Mouse (Mus musculus) NIH3T3 (cell line): ENCODE data around the gene Ceacam18.
"Not testable (repeated sequence)": the region's sequence is repeated elsewhere in the genome, so short reads cannot be mapped to it uniquely, and the experiment has no call there.

ENCODE experiments used
- DNase-seq: peaks from one replicate; pipeline ENCODE4 v3.0.0-alpha.2; 2012; ENCODE audit warnings: low read depth

The Ceacam18 gene

GRCm38 (mm10) chr7:43634500-43634899 is at the start of gene Ceacam18:
Gene Ceacam18 (plus strand): TSS chr7:43634707.
- no peak for DNase-seq

GRCm38 (mm10) chr7:43584790-43585189 is 49.7 kb upstream of the Ceacam18 start:
- peak; percentile 27 for DNase-seq

- DNase-seq, result peak; percentile 33
These were observed 32.6 kb upstream of the Ceacam18 start for GRCm38 (mm10) chr7:43601884-43602283.

DNA sequence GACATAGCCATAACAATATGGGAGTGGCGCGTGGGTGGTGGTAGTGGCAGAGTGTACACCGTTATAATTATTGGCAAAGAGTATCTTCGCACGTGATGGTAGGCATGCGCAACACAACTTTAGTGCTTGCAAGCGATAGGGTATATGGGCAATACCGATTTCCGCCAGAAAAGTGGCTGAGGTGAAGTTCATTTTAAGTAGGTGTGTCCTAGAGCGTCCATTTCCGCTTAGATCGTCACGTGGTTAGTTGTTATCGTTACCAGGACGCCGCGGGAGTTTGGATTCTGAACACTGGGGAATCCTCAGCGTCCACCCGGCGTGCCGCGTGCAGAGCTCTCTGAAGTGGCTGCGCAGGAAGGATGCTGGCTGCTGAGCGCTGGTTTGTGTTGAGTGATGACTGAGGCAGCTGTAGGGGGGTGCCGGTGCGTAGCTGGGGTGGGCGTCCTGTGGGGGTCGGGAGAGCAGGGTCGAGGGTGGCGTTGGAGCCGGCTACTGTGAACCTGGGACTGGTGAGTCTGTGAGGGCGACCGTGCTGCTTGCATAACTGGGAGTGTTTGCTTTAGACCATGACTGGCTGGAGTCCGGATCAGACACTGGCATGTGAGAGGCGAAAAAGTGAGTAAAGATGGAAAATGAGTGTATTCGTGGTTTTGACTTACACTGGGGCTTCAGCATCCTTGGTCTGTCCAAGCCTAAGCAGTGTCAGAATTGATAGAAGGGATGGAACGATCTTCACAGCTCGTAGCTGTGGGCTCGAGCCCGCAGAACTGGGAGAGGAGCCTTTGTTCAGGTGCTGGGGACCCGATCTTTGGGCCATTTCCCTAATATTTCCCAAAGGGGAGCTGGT is 27.4 kb upstream of the Ceacam18 start, which contains the start of gene Zfp819:
Gene Zfp819 (plus strand): TSS at position 274 of the 847 bp plus-strand sequence.
- DNase-seq, result no peak

DNA sequence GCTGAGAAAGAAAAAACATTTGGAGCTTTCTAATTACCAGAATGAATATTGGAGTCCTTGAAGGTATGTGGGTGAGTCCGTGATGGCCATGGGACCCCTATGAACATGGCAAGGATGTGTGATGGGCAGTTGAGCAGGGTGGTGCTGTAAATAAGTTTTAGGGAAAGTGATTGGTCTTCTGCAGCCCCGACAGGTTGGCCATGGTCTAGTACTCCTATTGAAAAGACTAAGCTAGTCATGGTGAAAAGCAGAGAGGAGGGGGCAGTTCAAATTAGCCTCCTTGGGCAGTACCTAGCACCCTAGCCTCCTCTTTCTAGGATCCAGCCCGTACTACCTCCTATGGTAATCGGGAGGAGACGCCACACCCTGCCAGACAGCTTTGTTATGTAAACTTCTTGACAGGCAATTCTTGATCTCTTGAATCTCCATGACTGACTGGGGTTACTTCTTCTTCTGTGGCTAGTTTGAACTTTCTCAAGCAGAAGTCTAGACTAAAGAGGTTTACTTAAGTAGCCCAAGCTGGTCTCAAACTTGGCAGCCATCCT is 26.7 kb upstream of the Ceacam18 start:
- no peak for DNase-seq

DNA sequence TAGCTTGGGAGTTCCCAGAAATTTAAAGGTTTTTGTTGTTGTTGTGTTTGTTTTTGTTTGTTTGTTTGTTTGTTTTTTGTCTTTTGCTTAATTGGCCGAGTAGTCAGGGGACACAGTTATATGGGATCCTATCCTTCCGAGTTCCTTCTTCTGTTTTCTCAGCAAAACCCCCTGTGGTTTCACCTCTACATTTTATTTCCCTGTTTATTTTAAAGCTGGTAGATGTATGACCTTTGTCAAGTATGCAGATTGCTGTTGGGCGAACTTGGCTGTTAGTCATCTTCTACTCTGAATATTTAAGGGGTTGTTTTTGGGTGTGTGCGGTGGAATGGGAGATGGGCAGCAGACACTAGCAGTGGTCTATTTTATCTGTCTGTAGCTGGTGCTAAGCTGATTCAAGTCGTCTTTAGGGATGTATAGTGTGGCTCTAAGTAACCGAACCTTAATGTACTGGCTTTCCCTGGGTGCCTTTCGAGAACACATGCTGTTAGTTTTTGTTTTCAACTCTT is 26.1 kb upstream of the Ceacam18 start:
- DNase-seq, result no peak

DNA sequence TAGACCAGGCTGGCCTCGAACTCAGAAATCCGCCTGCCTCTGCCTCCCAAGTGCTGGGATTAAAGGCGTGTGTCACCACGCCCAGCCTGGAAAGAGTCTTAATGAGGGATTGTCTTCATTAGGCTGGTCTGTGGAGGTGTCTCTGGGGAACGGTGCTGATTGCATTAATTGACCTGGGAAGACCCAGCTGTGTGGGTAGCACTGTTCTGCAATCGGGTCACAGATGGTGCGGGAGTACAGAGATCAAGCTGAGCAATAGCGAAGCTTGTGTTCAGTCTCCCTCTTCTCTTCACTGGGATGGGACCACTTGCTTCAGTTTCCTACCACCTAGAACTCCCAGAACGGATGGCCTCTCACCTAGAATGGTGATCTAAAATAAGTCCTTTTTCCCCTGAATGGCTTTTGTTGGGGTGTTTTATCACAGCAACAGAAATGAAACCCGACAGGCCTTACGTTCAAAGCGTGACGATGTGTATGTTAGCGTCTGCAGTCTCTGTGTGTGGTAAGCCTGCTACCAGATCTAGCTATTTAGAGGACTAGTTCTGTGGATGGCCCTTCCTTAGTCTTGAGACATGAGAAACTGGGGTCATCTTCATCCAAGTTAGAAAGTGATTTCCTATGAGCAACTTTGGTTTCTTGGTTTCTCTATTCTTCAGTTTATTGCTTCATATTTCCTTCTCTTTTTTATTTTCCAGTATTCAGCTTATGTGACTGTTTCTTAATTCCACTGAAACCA is 20.5 kb upstream of the Ceacam18 start:
- no peak for DNase-seq

DNA sequence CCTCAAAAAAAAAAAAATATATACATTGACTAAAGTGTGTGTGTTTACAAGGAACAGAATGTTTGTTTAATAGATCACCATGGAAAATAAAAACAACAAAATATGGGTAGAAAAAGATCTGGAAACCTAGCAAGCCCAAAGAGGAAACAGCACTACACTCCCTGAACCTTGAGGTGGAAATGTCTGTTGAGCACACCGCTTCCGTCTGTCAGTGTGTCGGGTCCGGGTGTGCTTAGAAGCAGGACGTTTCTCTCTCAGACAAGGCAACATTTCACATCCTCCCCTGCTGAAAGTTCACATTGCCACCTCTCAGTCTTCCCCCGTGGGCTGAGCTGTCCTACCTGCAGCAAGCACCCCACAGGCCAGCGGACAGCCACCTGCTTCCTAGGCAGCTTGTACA is 11.6 kb upstream of the Ceacam18 start:
- no peak for DNase-seq

DNA sequence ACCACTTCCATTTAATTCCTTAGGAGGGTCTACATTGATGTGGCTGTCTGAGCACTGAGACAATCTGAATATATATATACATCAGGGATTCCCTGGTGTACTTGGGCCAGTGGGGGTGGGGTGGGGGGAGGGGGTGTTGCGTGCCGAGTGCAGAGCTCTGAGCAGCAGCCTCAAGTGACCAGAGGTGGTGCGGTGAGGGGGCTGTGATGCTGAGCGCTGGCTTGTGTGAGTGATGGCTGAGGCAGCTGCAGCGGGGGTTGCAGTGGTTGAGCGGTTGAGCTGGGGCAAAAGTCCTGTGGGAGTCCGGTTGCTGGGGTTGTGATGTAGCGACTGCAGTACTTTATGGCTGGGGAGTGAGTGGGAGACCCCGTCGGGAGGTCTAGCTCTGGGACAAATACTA is 10.7 kb upstream of the Ceacam18 start:
- no peak for DNase-seq

GRCm38 (mm10) chr7:43625065-43625464 is 9.4 kb upstream of the Ceacam18 start:
- no peak for DNase-seq

DNA sequence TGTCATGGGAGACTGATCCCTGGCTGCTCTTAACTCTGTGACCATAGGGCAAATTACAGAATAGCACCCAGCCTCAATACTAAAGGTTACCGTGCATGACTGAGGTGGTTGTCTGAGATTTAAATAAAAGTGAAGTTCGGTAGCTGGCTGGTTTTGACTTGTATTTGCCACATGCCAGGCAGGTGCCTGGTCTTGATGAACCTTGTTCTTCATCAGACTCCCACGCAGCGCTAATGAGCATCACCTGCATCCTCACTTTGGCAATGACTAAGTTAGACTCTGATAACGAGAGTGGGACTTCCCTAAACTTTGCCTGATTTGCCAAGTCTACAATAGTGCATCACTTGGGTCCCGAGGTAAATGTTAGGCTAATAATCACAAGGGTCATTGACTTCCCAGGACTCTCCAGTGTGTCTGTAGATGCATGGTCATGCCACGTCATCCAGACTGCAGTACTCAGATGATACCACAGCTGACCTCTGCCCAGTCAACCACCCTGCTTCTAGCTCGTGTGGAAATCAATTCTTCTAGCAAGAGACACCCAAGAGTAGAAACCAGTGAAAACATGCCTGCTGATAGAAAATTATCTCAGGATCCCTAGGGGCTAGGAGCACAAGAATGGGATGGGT is 8.6 kb upstream of the Ceacam18 start:
- no peak for DNase-seq

DNA sequence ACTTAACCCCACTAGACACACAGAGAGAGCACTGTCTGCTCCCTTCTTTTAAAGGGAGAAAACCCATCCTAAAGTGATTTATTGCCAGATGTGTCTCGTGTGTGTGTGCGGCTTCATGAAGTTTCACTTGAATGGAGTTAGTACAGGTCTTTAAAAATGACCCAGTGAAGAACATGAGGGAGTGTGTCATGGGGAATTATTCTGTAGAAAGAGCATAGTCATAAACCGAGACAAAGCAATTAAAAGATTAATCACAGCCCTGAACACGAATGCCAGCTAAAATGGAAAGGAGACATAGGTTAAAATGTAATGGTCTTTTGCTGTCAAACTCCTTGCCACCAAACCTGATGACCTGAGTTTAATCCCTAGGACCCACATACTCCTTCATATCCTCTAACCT is 567 bp upstream of the Ceacam18 start:
- DNase-seq, result no peak

DNA sequence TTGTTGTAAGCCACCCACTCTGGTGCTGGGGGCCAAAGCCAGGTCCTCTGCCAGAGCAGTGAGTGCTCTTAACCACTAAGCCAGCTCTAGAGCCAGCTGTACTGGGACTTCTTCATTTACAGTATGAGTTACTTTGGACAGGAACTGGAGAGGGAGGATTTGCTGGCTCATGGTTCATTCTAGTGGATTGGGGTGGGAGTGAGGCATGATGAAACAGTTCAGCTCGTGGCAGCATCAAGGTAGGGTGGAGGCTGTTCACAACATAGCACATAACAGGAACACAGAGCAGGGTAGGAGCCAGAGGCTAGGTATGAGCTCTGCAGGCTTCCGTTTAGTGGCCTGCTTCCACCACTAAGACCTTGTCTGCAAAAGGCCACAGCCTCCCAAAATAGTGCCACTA is 1.7 kb downstream of the Ceacam18 start:
- DNase-seq, result no peak

DNA sequence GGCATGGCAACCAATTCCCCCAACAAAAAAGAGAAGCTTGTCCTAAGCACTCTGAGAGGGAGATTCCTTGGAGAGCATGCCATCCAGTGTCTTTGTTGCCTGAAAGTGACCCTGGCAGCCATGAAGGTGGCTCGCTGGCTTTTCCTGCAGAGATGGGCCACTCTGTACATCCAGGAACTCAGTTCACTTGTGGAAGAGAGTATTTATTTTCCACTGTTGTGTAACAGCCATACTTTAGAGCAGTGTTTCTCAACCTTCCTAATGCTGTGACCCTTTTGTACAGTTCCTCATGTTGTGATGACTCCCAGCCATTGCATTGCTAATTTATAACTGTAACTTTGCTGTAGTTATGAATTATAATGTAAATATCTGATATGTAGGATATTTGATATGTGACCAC is 2.6 kb downstream of the Ceacam18 start:
- DNase-seq, result no peak

- DNase-seq, result no peak
These were observed 8.1 kb downstream of the Ceacam18 start for GRCm38 (mm10) chr7:43642587-43642986.

DNA sequence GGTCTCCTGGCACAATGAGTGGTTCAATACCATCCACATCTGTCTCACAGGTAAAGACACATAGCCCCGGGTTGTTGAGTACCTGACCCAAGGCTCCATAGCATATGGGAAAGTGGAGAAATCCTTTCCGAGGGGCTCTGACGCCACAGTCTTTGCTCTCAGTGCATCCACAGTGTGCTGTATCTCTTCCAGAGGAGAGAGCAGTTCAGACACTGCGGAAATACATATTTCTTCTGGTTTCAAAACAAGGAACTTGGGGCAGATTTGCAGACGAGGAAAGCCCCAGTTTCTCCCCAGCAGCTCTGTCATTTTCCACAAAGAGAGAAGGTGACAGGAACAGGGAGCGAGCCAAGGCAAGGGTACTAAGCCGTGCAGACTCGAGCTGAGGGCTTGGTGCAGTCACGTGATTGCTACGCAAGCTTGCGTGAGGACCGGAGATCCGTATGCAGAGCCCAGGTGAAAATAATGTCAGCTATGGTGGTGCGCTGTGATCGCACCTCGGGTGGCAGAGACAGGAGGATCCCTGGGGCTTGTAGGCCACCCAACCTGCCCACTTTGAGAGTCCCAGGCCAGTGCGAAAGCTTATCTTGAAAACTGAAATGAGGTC is 8.6 kb downstream of the Ceacam18 start:
- no peak for DNase-seq

DNA sequence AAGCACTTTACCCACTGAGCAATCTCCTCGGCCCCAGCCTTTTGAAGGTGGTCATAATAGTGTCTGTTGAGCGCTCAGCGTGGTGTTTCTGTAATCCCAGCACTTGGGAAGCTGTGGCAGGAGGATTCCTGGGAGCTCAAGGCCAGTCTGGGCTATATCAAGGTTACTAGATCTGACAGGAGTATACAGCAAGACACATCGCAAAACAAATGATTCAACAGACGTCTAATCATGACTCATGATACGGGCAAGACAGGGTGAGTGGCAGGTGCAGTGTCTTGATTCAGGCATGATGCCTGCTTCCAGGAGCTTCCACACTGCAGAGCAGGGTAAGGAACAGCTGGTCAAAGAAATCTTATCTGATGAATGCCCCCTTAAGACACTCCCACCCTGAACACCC is 18.2 kb downstream of the Ceacam18 start:
- DNase-seq, result no peak

DNA sequence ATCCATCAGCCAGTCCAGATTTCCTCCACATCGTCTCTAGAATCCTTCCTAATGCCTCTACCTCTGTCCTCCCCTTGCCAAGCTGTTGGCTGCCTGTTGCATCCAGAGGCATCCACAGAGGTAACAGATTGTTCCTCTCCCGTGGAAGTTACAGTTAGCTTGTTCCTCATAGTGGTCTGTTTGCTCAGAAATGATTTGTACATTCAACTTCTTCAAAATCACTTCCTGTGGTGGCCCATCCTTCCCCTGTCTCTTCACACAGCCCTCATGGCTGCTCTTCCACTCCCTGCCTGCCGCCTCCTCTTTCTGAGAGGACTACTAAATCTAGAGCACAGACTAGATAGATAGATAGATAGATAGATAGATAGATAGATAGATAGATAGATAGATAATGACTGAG is 20.0 kb downstream of the Ceacam18 start:
- no peak for DNase-seq

DNA sequence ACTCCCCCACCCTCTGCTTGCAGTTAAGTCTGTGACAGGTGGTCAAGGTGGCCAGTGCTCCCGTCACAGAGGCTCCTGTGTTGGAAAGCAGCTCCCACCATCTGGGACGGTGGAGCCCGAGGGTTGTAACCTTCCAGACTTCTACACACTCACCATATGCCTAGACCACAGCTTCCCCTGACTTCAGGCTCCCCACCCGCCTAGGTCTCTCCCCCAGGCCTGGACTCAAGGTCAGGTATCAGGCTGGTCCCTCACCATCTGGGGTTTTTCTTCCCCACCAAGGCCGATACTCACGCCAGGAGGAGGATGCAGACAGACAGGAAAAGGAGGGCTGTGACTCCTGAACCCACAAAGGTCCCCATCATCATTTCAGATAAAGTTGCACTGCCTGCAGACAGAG is 21.7 kb downstream of the Ceacam18 start:
- DNase-seq, result no peak

GRCm38 (mm10) chr7:43660002-43660401 is 25.5 kb downstream of the Ceacam18 start, which contains the start of gene Siglece:
Gene Siglece (minus strand): TSS chr7:43660161.
- DNase-seq, result no peak

GRCm38 (mm10) chr7:43662804-43663203 is 28.3 kb downstream of the Ceacam18 start:
- DNase-seq, result peak; percentile 81

DNA sequence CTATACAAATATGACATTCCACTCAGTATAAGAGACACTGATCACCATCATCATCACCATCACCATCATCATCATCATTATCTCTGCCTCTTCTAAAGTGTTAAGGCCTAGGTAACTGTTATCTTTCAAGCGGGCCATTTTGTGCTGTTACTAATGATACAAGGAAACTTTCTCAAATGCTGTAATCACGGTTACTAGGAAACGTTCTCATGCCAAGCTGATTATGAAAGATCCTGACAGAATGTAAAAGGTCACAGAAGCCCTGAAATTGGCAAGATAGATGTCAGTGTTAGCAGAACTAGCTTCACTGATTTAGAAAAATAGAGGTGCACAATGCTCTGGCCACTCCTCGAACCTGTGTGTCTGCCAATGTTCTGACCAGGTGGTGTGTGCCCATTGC is 32.7 kb downstream of the Ceacam18 start:
- DNase-seq, result not testable (repeated sequence)
